Mouse (Mus musculus) liver, adult 2 months (tissue): ENCODE measurements at regions not wholly inside any gene's neighbourhood (a gene's known extent, or its start where the extent isn't known, plus 50 kb on each side); places are given as distances from the start of the nearest gene placed in this dataset.

Source experiments
- CTCF ChIP-seq: fragments of 200-500 bp; IDR thresholded peaks from 2 replicates; pipeline ENCODE4 v1.5.1; 2011; ENCODE audit warnings: low read depth, low read length, control low read depth
- POLR2A ChIP-seq: fragments of 200-500 bp; IDR thresholded peaks from 2 replicates; pipeline ENCODE4 v1.6.1; 2011; ENCODE audit warnings: low read length, control low read depth; ENCODE audit not compliant: insufficient read depth; ENCODE audit errors: extremely low read depth

GRCm38 (mm10) chr2:171812701-171813100, 230.6 kb downstream of the Cbln4 start:
- TF ChIP-seq POLR2A (no peak), CTCF (no peak)
